Mouse (Mus musculus): ENCODE results near the gene Spata20. TPM values are rescaled to one million over a fixed set of nuclear protein-coding genes. Genes with fewer than 3 reads are reported as not detected.

Gene Spata20
- polyA plus RNA-seq, 1 experiment from 2014 or later = 0.27 TPM

DNA sequence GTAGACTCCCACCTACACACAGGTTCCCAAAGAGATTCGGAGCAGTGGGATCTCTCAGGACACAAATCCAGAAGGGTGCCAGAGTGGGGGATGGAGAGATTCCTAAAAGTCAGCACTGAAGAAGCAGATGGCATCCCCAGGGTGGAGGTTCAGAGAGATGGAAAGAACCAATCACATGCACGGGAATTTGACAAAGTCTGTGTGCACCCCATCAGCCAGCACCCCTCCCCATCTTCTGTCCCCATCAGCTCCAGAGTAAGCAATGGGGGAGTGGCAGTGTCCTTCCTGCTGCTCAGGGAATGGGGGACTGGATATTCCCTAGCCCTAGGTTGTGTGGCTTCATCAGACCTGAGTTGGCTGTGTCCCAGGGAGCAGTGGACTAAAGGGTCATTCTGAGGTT, 13.1 kb upstream of the Spata20 start:
- TF ChIP-seq CTCF (IDR thresholded peaks at IDR 0.05) = no peak
- in situ Hi-C loops (cut with MboI; ENCODE audit: low pct_unique_long_range_greater_than_20kb) = no loop called here
- DNase-seq (ENCODE audit: low read depth, low spot score) (no peak), ATAC-seq (no peak)
- POLR2A ChIA-PET = interaction anchor here (1.0 to 1.5 kb wide), 2 partner anchors 44 to 177 kb away, joined by 3 to 5 read pairs; partner anchors contain the start of gene Luc7l3
- CTCF ChIA-PET = interaction anchor here (1.3 to 2.1 kb wide), 4 partner anchors 10 to 25 kb away, joined by 4 to 8 read pairs (median 5); no protein-coding TSS in a partner anchor
- H3K27me3 ChIP-seq = no peaks in the 10 kb centered on the region

- TF ChIP-seq CTCF (IDR thresholded peaks at IDR 0.05) = no peak
- H3K27me3 ChIP-seq = no peaks in the 10 kb centered on the region
- ChIA-PET POLR2A (no interaction called here), CTCF (no interaction called here)
- peak; percentile 59 for DNase-seq (ENCODE audit: low read depth, low spot score)
- in situ Hi-C loops (cut with MboI; ENCODE audit: low pct_unique_long_range_greater_than_20kb) = no loop called here
- peak; percentile 79 for ATAC-seq
These were observed 12.4 kb upstream of the Spata20 start for GRCm38 (mm10) chr11:94498093-94498996.

GRCm38 (mm10) chr11:94495415-94495814, 9.4 kb upstream of the Spata20 start:
- no peak for ATAC-seq
- in situ Hi-C loops (cut with MboI; ENCODE audit: low pct_unique_long_range_greater_than_20kb) = no loop called here
- TF ChIP-seq CTCF (IDR thresholded peaks at IDR 0.05) = no peak
- ChIA-PET POLR2A (interaction anchor here (0.5 to 1.6 kb wide), 2 partner anchors 32 to 151 kb away, joined by 3 read pairs; no protein-coding TSS in a partner anchor), CTCF (interaction anchor here (1.1 kb wide), 1 partner anchor 145 kb away, joined by 3 read pairs; no protein-coding TSS in a partner anchor)
- DNase-seq (ENCODE audit: low read depth, low spot score) = no peak
- no peaks in the 10 kb centered on the region for H3K27me3 ChIP-seq

- H3K27me3 ChIP-seq = no peaks in the 10 kb centered on the region
- DNase-seq (ENCODE audit: low read depth, low spot score) = no peak
- no peak for TF ChIP-seq CTCF (IDR thresholded peaks at IDR 0.05)
- in situ Hi-C loops (cut with MboI; ENCODE audit: low pct_unique_long_range_greater_than_20kb) = no loop called here
- ChIA-PET POLR2A (no interaction called here), CTCF (interaction anchor here (1.4 kb wide), 1 partner anchor 9 kb away, joined by 3 read pairs; no protein-coding TSS in a partner anchor)
- ATAC-seq = no peak
These were observed 5.7 kb upstream of the Spata20 start for GRCm38 (mm10) chr11:94491749-94492099.

GRCm38 (mm10) chr11:94491035-94491748, 5.2 kb upstream of the Spata20 start:
- ATAC-seq (no peak), DNase-seq (ENCODE audit: low read depth, low spot score) (no peak)
- ChIA-PET POLR2A (interaction anchor here (1.2 kb wide), 1 partner anchor 9 kb away, joined by 4 read pairs; no protein-coding TSS in a partner anchor), CTCF (interaction anchor here (1.4 kb wide), 1 partner anchor 9 kb away, joined by 3 read pairs; no protein-coding TSS in a partner anchor)
- no peaks in the 10 kb centered on the region for H3K27me3 ChIP-seq
- no peak for TF ChIP-seq CTCF (IDR thresholded peaks at IDR 0.05)
- in situ Hi-C loops (cut with MboI; ENCODE audit: low pct_unique_long_range_greater_than_20kb) = no loop called here

GRCm38 (mm10) chr11:94489745-94490144, 3.8 kb upstream of the Spata20 start:
- CTCF ChIA-PET = interaction anchor here (1.0 to 5.3 kb wide), 5 partner anchors 53 to 159 kb away, joined by 3 to 56 read pairs (median 3); partner anchors contain the start of gene Ankrd40
- no peak for DNase-seq (ENCODE audit: low read depth, low spot score)
- TF ChIP-seq CTCF (IDR thresholded peaks at IDR 0.05) = no peak
- H3K27me3 ChIP-seq = no peaks in the 10 kb centered on the region
- ATAC-seq = no peak
- POLR2A ChIA-PET = interaction anchor here (1.2 kb wide), 1 partner anchor 11 kb away, joined by 4 read pairs; no protein-coding TSS in a partner anchor
- in situ Hi-C loops (cut with MboI; ENCODE audit: low pct_unique_long_range_greater_than_20kb) = loop anchor here (5.0 kb wide), 2 partner anchors 152 to 362 kb away; no protein-coding TSS in a partner anchor

DNA sequence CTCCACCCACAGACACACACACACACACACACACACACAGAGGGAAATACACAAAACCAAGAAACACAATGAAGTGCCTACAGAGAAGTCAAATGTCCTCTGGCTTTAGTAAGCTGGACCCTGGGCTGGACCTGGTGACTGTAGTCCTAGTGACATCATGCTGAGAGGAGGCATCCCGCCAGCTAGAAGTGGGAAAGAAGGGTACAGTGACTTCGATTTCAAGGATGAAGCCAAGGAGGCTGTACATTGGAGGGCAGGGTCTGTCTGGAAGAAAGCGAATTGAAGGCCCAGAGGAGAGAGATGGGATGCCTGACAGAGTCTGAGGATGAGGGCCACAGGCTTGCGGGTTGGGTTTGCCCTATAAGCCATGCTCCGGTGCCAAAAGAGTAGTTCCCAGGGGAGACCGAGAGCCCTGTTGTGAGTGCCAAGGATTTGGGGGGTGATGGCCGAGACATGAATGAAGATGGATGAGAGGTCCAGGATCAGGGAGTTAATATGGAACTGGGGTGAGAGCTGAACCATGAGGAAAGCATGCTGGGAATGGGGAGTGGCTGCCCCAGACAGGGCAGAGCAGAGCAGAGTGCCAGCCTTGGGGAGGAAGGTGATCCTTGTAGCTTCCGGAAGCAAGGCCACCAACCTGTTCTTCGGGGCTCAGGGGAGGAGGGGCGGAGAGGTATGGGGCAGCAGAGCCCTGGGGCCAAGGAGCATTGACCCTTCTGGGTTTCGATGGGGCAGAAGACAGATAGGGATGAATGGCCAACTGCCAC, 3.0 kb upstream of the Spata20 start:
- no peak for DNase-seq (ENCODE audit: low read depth, low spot score)
- ChIA-PET POLR2A (no interaction called here), CTCF (interaction anchor here (0.9 to 5.3 kb wide), 7 partner anchors 54 to 158 kb away, joined by 3 to 56 read pairs (median 3); partner anchors contain the start of genes Ankrd40 and Rsad1)
- peak; percentile 54 for ATAC-seq
- in situ Hi-C loops (cut with MboI; ENCODE audit: low pct_unique_long_range_greater_than_20kb) = loop anchor here (5.0 kb wide), 2 partner anchors 152 to 362 kb away; no protein-coding TSS in a partner anchor
- TF ChIP-seq CTCF (IDR thresholded peaks at IDR 0.05) = no peak
- no peaks in the 10 kb centered on the region for H3K27me3 ChIP-seq

GRCm38 (mm10) chr11:94485223-94485622, 756 bp downstream of the Spata20 start:
- in situ Hi-C loops (cut with MboI; ENCODE audit: low pct_unique_long_range_greater_than_20kb) = loop anchor here (5.0 kb wide), 2 partner anchors 148 to 358 kb away; no protein-coding TSS in a partner anchor
- no peaks in the 10 kb centered on the region for H3K27me3 ChIP-seq
- ChIA-PET POLR2A (interaction anchor here (0.7 to 0.8 kb wide), 2 partner anchors 10 to 137 kb away, joined by 3 read pairs; no protein-coding TSS in a partner anchor), CTCF (interaction anchor here (1.4 to 5.3 kb wide), 11 partner anchors 11 to 249 kb away, joined by 4 to 56 read pairs (median 11); partner anchors contain the start of genes Ankrd40 and Cacna1g)
- DNase-seq (ENCODE audit: low read depth, low spot score) = no peak
- no peak for ATAC-seq
- TF ChIP-seq CTCF (IDR thresholded peaks at IDR 0.05) = no peak

DNA sequence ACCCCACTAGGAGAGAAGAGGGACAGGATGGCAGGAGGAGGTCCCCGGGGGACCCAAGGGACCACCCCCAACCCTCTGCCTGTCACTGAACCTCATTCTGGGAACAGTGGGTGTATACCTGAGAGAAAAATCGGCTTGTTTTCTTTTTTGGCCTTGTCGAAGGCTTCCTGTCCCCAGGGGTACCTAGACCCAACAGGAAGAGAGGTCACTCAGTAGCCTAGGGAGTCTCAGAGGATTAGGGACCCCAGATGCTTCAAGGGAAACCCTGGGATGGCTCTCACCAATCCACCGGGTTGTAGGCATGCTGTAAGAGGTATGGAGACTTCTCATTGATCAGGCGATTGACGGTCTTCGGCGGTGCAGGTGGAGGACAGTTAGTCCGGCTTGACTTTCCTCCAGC, 1.3 kb downstream of the Spata20 start:
- ChIA-PET POLR2A (interaction anchor here (0.7 kb wide), 1 partner anchor 9 kb away, joined by 3 read pairs; no protein-coding TSS in a partner anchor), CTCF (interaction anchor here (2.1 to 5.3 kb wide), 4 partner anchors 10 to 154 kb away, joined by 9 to 56 read pairs (median 12); partner anchors contain the start of genes Ankrd40 and Cacna1g)
- TF ChIP-seq CTCF (IDR thresholded peaks at IDR 0.05) = no peak
- ATAC-seq (no peak), DNase-seq (ENCODE audit: low read depth, low spot score) (no peak)
- no peaks in the 10 kb centered on the region for H3K27me3 ChIP-seq
- in situ Hi-C loops (cut with MboI; ENCODE audit: low pct_unique_long_range_greater_than_20kb) = loop anchor here (5.0 kb wide), 3 partner anchors 57 to 357 kb away; no protein-coding TSS in a partner anchor

Data from Patski (cell line).